Mouse (Mus musculus) neutrophil, adult 5-6 weeks (primary cell): ENCODE measurements around the gene Edem3. TPM values are rescaled to one million over a fixed set of nuclear protein-coding genes. Genes with fewer than 3 reads are reported as not detected.
"Not testable (repeated sequence)": the region's sequence is repeated elsewhere in the genome, so short reads cannot be mapped to it uniquely, and the experiment has no call there.

Source experiments
- ATAC-seq: fragments of 151-379, 151-347 bp; 2 replicates; pipeline ENCODE4 v1.8.0; 2017; ENCODE audit warnings: mild to moderate bottlenecking, moderate TSS enrichment; ENCODE audit not compliant: insufficient number of reproducible peaks, poor library complexity, low FRiP score, severe bottlenecking; ENCODE audit errors: extremely low read depth
- total RNA-seq: library from RNA; stranded (forward); fragments of 200-1000 nt; gene quantifications from 2 replicates; pipeline ENCODE4 v1.2.3, GENCODE M21; 2017

Edem3 gene
- total RNA-seq, 1 experiment from 2014 or later = 42.5 TPM

GRCm38 (mm10) chr1:151737146-151737545, 18.0 kb upstream of the Edem3 start:
- ATAC-seq = no peak

- no peak for ATAC-seq
Measured at GRCm38 (mm10) chr1:151741199-151741621, 14.0 kb upstream of the Edem3 start.

GRCm38 (mm10) chr1:151749894-151750293, 5.3 kb upstream of the Edem3 start:
- ATAC-seq = not testable (repeated sequence)

GRCm38 (mm10) chr1:151752946-151753345, 2.2 kb upstream of the Edem3 start:
- no peak for ATAC-seq

GRCm38 (mm10) chr1:151753374-151753929, 1.7 kb upstream of the Edem3 start:
- no peak for ATAC-seq

GRCm38 (mm10) chr1:151754028-151754489, 1.1 kb upstream of the Edem3 start:
- no peak for ATAC-seq

- ATAC-seq = no peak
Measured at GRCm38 (mm10) chr1:151755660-151756424, 671 bp downstream of the Edem3 start.

GRCm38 (mm10) chr1:151756425-151756728, 1.2 kb downstream of the Edem3 start:
- no peak for ATAC-seq

GRCm38 (mm10) chr1:151758301-151758700, 3.1 kb downstream of the Edem3 start:
- ATAC-seq = no peak

- ATAC-seq = no peak
Measured at GRCm38 (mm10) chr1:151758991-151759390, 3.8 kb downstream of the Edem3 start.

- no peak for ATAC-seq
Measured at GRCm38 (mm10) chr1:151764236-151764635, 9.1 kb downstream of the Edem3 start.

- no peak for ATAC-seq
Measured at GRCm38 (mm10) chr1:151766166-151766565, 11.0 kb downstream of the Edem3 start.

- ATAC-seq = peak; percentile 36; the same call in 1 of the 2 replicates
Measured at GRCm38 (mm10) chr1:151766976-151767654, 11.9 kb downstream of the Edem3 start.

- ATAC-seq = no peak
Measured at GRCm38 (mm10) chr1:151769200-151769913, 14.2 kb downstream of the Edem3 start.

- ATAC-seq = no peak
Measured at GRCm38 (mm10) chr1:151777616-151778015, 22.4 kb downstream of the Edem3 start.

GRCm38 (mm10) chr1:151778592-151778991, 23.4 kb downstream of the Edem3 start:
- ATAC-seq = no peak

GRCm38 (mm10) chr1:151779306-151779705, 24.1 kb downstream of the Edem3 start:
- no peak for ATAC-seq

GRCm38 (mm10) chr1:151781447-151781846, 26.3 kb downstream of the Edem3 start:
- no peak for ATAC-seq

GRCm38 (mm10) chr1:151783403-151783802, 28.2 kb downstream of the Edem3 start:
- ATAC-seq = no peak
